Mouse (Mus musculus): ENCODE data around the gene Prrt4. TPM values are rescaled to one million over a fixed set of nuclear protein-coding genes. Genes with fewer than 3 reads are reported as not detected.

Gene Prrt4
- polyA plus RNA-seq, 1 experiment from 2014 or later = 6.1 TPM

DNA sequence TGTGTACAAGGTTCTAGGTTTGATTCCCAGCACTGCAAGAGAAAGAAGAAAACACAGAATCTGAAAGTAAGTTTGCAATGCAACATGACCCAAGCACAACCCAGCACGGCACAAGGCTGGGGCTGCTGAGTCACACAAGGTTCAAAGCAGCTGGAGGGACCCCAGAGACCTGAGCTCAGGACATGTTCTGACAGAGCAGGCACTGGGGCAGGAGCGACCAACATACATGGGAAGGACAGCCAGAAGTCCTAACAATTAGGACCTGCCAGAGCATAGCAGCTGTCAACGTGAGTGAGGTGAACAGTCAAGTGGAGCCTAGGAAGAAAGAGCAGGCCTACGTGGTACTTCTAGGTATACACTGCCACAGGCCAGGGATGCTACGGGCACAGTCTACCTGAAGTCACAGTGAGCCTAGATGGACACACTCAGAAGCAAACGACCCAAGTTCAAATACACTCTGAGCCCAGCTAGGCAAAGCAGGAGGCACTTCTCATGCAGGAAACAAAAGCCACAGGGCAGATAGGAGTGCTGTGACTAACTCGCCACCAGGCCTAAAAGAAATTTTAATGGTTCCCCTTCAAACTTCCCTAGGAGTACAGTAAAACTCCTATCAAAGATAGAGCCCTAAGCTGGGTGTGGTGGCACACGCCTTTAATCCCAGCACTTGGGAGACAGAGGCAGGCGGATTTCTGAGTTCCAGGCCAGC, 31.0 kb upstream of the Prrt4 start:
- ATAC-seq = no peak
- H3K9me3 ChIP-seq (ENCODE audit: control insufficient read depth, low read length) = no peaks in the 10 kb centered on the region
- peaks cover 43% of the 10 kb centered on the region for H3K4me1 ChIP-seq (replicated peaks; ENCODE audit: control insufficient read depth, insufficient read depth, low read length)
- WGBS = 83% methylated on average over 9 of the region's 9 CpGs
- no peak overlapping the region for H3K27ac ChIP-seq (ENCODE audit: low read length)
- H3K36me3 ChIP-seq (ENCODE audit: control insufficient read depth, insufficient read depth) = no peaks in the 10 kb centered on the region
- H3K27me3 ChIP-seq (replicated peaks; ENCODE audit: control insufficient read depth, insufficient read depth, low read length) = peaks cover 10% of the 10 kb centered on the region
- peak overlapping the region; percentile 93 for H3K4me2 ChIP-seq (ENCODE audit: low read length)
- H3K9ac ChIP-seq (replicated peaks; ENCODE audit: low read depth, low read length) = no peak overlapping the region
- no peak overlapping the region for H3K4me3 ChIP-seq (replicated peaks; ENCODE audit: low read length)

DNA sequence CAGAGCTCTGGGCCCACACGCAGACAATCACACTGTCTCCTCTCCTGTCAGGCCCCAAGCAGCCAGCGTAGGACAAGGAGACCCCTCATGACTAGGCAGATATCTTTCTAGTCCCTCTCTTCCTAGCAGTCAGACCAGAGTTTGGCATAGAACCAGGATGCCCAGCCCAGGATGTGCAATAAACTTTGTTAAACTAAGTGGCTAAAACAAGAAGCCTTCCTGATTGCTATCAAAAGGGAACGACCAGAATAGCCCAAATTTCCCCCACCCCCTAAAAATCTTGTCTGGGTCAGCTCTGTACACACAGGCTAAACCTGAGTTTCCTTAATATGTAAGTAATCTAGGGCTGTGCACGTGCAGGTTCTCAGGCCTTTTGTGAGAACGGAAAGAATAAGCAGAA, 28.8 kb upstream of the Prrt4 start:
- H3K9ac ChIP-seq (replicated peaks; ENCODE audit: low read depth, low read length) = no peak overlapping the region
- 84% methylated on average over 5 of the region's 5 CpGs for WGBS

DNA sequence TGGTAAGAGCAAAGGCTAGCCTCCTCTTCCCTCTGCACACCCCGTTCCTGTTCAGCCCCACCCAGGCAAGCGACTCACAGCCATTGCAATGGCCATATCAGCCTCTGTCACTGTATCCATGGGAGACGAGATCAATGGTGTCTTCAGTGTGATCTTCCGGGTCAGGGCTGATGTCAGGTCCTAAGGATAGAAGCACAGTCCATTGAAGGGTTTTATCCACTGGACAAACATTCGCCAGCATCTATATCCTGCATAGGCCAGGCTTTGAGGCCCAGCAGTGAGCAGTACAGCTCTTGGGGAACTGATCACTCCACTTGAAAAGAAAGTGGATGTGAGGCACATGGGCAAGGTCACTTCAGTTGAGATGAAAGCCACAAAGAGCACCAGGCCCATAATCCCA, 27.6 kb upstream of the Prrt4 start:
- Histone ChIP-seq H3K4me2 (ENCODE audit: low read length) (no peak overlapping the region), H3K4me1 (replicated peaks; ENCODE audit: control insufficient read depth, insufficient read depth, low read length) (peaks cover 26% of the 10 kb centered on the region), H3K36me3 (ENCODE audit: control insufficient read depth, insufficient read depth) (no peaks in the 10 kb centered on the region; the same call in 1 of the 2 replicates), H3K27me3 (replicated peaks; ENCODE audit: control insufficient read depth, insufficient read depth, low read length) (no peaks in the 10 kb centered on the region), H3K27ac (ENCODE audit: low read length) (no peak overlapping the region), H3K4me3 (replicated peaks; ENCODE audit: low read length) (no peak overlapping the region), H3K9me3 (ENCODE audit: control insufficient read depth, low read length) (no peaks in the 10 kb centered on the region), H3K9ac (replicated peaks; ENCODE audit: low read depth, low read length) (no peak overlapping the region)
- no peak for ATAC-seq
- WGBS = 91% methylated on average over 5 of the region's 5 CpGs

More for the DNA sequence above, 28.8 kb upstream of the Prrt4 start:
- ATAC-seq = no peak
- Histone ChIP-seq H3K4me1 (replicated peaks; ENCODE audit: control insufficient read depth, insufficient read depth, low read length) (peaks cover 31% of the 10 kb centered on the region), H3K27ac (ENCODE audit: low read length) (no peak overlapping the region), H3K36me3 (ENCODE audit: control insufficient read depth, insufficient read depth) (no peaks in the 10 kb centered on the region), H3K4me2 (ENCODE audit: low read length) (no peak overlapping the region), H3K4me3 (replicated peaks; ENCODE audit: low read length) (no peak overlapping the region), H3K9me3 (ENCODE audit: control insufficient read depth, low read length) (no peaks in the 10 kb centered on the region), H3K27me3 (replicated peaks; ENCODE audit: control insufficient read depth, insufficient read depth, low read length) (no peaks in the 10 kb centered on the region)

DNA sequence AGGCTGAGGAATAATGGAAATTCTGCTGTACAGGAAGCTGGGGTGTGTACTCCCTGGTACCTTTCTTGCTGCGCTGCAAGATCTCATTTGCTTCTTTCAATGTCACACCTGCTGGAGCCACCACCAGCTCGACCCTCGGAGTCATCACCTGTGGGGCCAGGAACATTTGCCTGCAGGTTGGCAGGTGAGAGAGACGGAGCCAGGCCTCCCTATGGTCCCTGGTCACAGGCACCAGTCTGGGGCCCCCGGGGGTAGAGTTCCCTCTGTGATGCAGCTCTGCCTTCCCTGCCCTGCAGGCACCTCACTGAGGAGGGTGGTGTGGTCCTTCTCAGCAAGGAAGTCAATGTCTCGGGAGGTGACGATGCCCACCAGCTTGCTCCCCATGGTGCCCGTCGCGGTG, 26.6 kb upstream of the Prrt4 start:
- no peak for ATAC-seq
- H3K4me1 ChIP-seq (replicated peaks; ENCODE audit: control insufficient read depth, insufficient read depth, low read length) = peaks cover 20% of the 10 kb centered on the region
- 92% methylated on average over 10 of the region's 10 CpGs for WGBS
- no peak overlapping the region for H3K27ac ChIP-seq (ENCODE audit: low read length)
- H3K27me3 ChIP-seq (replicated peaks; ENCODE audit: control insufficient read depth, insufficient read depth, low read length) = no peaks in the 10 kb centered on the region
- no peak overlapping the region for H3K4me2 ChIP-seq (ENCODE audit: low read length)
- no peak overlapping the region for H3K4me3 ChIP-seq (replicated peaks; ENCODE audit: low read length)
- H3K9ac ChIP-seq (replicated peaks; ENCODE audit: low read depth, low read length) = no peak overlapping the region
- no peaks in the 10 kb centered on the region for H3K9me3 ChIP-seq (ENCODE audit: control insufficient read depth, low read length)
- H3K36me3 ChIP-seq (ENCODE audit: control insufficient read depth, insufficient read depth) = no peaks in the 10 kb centered on the region; the same call in 1 of the 2 replicates

DNA sequence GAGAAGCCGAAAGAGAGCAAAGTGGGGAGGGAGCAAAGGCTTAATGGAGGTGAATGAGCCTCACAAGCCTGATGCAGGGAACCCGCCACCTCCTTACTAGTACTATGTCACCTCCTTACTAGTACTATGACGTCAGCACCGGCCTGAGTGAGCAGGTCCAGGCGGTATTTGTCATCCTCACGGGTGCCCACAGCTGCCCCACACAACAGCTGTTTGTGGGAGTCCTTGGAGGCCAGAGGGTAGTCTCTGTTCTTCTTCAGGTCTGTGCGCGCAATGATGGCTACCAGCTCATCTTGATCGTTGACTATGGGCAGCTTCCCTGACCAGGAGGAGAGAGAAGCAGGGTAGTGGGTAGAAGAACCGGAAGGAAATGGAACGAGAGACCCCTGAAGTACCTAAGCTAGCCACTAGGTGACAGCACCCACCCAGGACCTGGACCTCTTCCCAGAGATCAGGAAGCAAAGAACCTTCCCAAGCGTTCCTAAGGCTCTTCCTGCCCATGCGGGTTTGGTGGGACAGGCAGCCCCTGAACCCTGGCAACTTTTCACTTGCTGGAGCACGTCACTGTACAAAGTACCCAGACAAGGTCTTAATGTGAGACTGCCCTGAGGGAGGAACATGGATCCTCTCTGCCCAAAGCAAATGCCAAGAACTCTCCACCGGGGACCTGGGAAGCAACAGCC, 25.7 kb upstream of the Prrt4 start:
- peak; percentile 43 for ATAC-seq
- Histone ChIP-seq H3K36me3 (ENCODE audit: control insufficient read depth, insufficient read depth) (no peaks in the 10 kb centered on the region; the same call in 1 of the 2 replicates), H3K27ac (ENCODE audit: low read length) (no peak overlapping the region), H3K9me3 (ENCODE audit: control insufficient read depth, low read length) (no peaks in the 10 kb centered on the region), H3K4me3 (replicated peaks; ENCODE audit: low read length) (no peak overlapping the region), H3K9ac (replicated peaks; ENCODE audit: low read depth, low read length) (no peak overlapping the region), H3K4me2 (ENCODE audit: low read length) (no peak overlapping the region), H3K27me3 (replicated peaks; ENCODE audit: control insufficient read depth, insufficient read depth, low read length) (no peaks in the 10 kb centered on the region), H3K4me1 (replicated peaks; ENCODE audit: control insufficient read depth, insufficient read depth, low read length) (peaks cover 12% of the 10 kb centered on the region)
- 55% methylated on average over 15 of the region's 15 CpGs for WGBS

DNA sequence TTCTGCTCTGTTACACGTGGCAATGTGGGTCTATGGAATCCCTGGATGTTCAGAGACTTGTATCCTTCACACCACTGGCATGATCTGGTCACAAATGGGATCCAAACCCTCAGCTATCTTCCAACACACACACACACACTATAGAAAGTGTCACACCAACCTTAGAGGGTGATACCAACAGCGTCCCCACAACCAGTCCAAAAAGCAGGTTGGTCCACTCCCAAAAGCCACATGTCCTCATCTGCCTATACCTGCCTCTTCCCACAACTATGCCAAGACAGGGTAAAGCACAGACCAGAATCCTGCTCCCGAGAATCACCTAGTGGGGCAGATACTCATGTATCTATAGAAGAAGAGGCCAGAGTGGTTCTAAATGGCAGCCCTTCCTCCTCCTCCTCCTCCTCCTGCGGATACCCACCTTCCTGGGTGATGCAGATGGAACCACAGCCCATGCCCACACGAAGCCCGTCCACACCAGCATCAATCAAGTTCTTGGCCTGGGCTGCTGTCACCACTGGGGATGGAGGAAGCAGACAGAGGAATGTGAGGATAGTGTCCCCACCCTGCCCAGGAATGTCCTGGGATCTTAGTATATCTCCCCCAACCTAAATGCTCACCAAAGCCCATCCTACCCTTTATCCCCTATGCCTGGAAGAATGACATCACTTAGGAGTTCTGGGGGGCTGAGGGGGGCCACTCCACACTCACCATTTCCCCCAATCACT, 24.6 kb upstream of the Prrt4 start:
- Histone ChIP-seq H3K9ac (replicated peaks; ENCODE audit: low read depth, low read length) (no peak overlapping the region), H3K4me3 (replicated peaks; ENCODE audit: low read length) (no peak overlapping the region), H3K27me3 (replicated peaks; ENCODE audit: control insufficient read depth, insufficient read depth, low read length) (no peaks in the 10 kb centered on the region), H3K9me3 (ENCODE audit: control insufficient read depth, low read length) (no peaks in the 10 kb centered on the region), H3K36me3 (ENCODE audit: control insufficient read depth, insufficient read depth) (no peaks in the 10 kb centered on the region; the same call in 1 of the 2 replicates), H3K4me1 (replicated peaks; ENCODE audit: control insufficient read depth, insufficient read depth, low read length) (peaks cover 3% of the 10 kb centered on the region), H3K27ac (ENCODE audit: low read length) (no peak overlapping the region), H3K4me2 (ENCODE audit: low read length) (no peak overlapping the region)
- ATAC-seq = no peak
- WGBS = 91% methylated on average over 6 of the region's 6 CpGs

DNA sequence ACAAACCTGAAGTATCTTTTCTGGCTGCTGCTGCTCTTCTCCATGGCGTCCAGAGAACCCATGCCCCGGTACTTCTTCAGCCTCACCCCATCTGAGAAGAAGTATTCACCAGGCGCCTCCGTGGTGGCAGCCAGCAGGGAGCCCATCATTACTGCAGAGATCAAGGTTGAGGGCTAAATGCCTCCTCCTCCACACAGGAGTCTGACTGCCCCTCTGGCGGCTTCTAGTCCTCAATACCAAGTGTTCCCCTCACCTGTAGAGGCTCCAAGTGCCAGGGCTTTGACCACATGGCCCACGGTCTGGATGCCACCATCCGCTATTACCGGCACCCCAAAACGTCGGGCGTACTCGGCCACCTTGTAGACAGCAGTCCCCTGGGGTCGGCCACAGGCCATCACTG, 23.7 kb upstream of the Prrt4 start:
- ATAC-seq = no peak
- Histone ChIP-seq H3K4me1 (replicated peaks; ENCODE audit: control insufficient read depth, insufficient read depth, low read length) (peaks cover 8% of the 10 kb centered on the region), H3K4me3 (replicated peaks; ENCODE audit: low read length) (no peak overlapping the region), H3K27ac (ENCODE audit: low read length) (no peak overlapping the region), H3K4me2 (ENCODE audit: low read length) (no peak overlapping the region), H3K9me3 (ENCODE audit: control insufficient read depth, low read length) (no peaks in the 10 kb centered on the region), H3K36me3 (ENCODE audit: control insufficient read depth, insufficient read depth) (no peaks in the 10 kb centered on the region; the same call in 1 of the 2 replicates), H3K27me3 (replicated peaks; ENCODE audit: control insufficient read depth, insufficient read depth, low read length) (no peaks in the 10 kb centered on the region), H3K9ac (replicated peaks; ENCODE audit: low read depth, low read length) (no peak overlapping the region)
- 90% methylated on average over 13 of the region's 13 CpGs for WGBS

DNA sequence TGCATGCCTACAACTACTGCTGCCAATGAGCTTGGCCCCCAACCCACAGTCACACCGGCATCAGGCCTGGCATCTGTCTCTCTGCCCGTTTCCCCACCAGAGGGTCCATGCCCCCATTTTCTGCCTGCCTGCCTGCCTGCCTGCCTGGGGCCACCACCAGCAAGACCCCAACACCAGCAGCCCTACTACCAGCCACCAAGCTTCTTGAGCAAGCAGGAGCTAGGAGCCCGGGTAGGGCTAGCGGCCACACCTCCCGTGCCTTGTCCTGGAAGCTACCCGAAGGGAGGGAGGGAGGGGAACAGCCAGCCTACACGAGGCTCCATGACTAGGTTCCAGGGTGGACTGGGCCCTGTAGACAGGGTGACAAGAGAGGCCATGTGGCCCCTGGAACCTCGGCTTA, 22.6 kb upstream of the Prrt4 start:
- H3K27me3 ChIP-seq (replicated peaks; ENCODE audit: control insufficient read depth, insufficient read depth, low read length) = no peaks in the 10 kb centered on the region
- H3K36me3 ChIP-seq (ENCODE audit: control insufficient read depth, insufficient read depth) = no peaks in the 10 kb centered on the region; the same call in 1 of the 2 replicates
- no peak overlapping the region for H3K4me3 ChIP-seq (replicated peaks; ENCODE audit: low read length)
- H3K4me1 ChIP-seq (replicated peaks; ENCODE audit: control insufficient read depth, insufficient read depth, low read length) = peaks cover 10% of the 10 kb centered on the region
- WGBS = 82% methylated on average over 8 of the region's 8 CpGs
- H3K9me3 ChIP-seq (ENCODE audit: control insufficient read depth, low read length) = no peaks in the 10 kb centered on the region
- no peak overlapping the region for H3K27ac ChIP-seq (ENCODE audit: low read length)
- ATAC-seq = no peak
- H3K9ac ChIP-seq (replicated peaks; ENCODE audit: low read depth, low read length) = no peak overlapping the region
- no peak overlapping the region for H3K4me2 ChIP-seq (ENCODE audit: low read length)

DNA sequence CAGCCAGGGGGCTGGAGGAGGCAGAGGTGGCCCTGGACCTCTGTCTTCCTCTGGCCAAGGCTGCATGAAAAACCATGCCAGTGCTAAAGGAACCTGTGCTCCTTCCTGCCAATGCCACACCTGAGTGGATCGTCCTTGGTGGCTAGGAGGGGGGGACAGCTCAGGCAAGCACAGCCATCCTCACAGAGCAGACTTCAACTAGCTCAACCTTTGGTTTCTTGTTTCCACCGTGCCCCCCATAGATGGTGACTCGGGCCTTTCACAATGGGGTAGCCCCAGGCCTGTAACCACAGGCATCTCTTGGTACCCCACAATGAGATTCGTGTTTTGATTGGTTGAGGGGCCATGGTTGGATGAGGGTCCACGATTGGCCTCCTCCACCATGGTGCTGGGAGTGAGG, 22.0 kb upstream of the Prrt4 start:
- Histone ChIP-seq H3K9me3 (ENCODE audit: control insufficient read depth, low read length) (no peaks in the 10 kb centered on the region), H3K4me3 (replicated peaks; ENCODE audit: low read length) (no peak overlapping the region), H3K27ac (ENCODE audit: low read length) (no peak overlapping the region), H3K4me2 (ENCODE audit: low read length) (no peak overlapping the region), H3K9ac (replicated peaks; ENCODE audit: low read depth, low read length) (no peak overlapping the region), H3K36me3 (ENCODE audit: control insufficient read depth, insufficient read depth) (no peaks in the 10 kb centered on the region; the same call in 1 of the 2 replicates), H3K27me3 (replicated peaks; ENCODE audit: control insufficient read depth, insufficient read depth, low read length) (no peaks in the 10 kb centered on the region), H3K4me1 (replicated peaks; ENCODE audit: control insufficient read depth, insufficient read depth, low read length) (peaks cover 10% of the 10 kb centered on the region)
- no peak for ATAC-seq
- 91% methylated on average over 5 of the region's 5 CpGs for WGBS
